Mouse (Mus musculus) liver, postnatal 0 days (tissue): Measurements from ENCODE around the gene Commd7.

Experiments used
- CTCF ChIP-seq: sonication (generic); IDR thresholded peaks from 2 replicates; pipeline ENCODE4 v1.5.1; 2016; ENCODE audit warnings: antibody characterized with exemption, low read depth
- EP300 ChIP-seq: IDR thresholded peaks from 2 replicates; pipeline ENCODE4 v1.6.1; 2016; ENCODE audit warnings: antibody characterized with exemption, low read depth, mild to moderate bottlenecking

- TF ChIP-seq CTCF (no peak), EP300 (no peak)
Measured at GRCm38 (mm10) chr2:153676944-153677343, 44.4 kb upstream of the Commd7 start.
